Mouse (Mus musculus) liver, postnatal 0 days (tissue): ENCODE measurements around the gene Exoc3l4. TPM values are rescaled to one million over a fixed set of nuclear protein-coding genes. Genes with fewer than 3 reads are reported as not detected.

Experiments
- ATAC-seq: fragments of 200-750 bp; cut with Nextera tagmentation; 2 replicates; pipeline ENCODE4 v1.8.0; 2017; ENCODE audit warnings: mild to moderate bottlenecking, moderate library complexity
- DNase-seq: peaks from one replicate; pipeline ENCODE4 v3.0.0-alpha.2; 2016
- H3K27ac ChIP-seq: fragments of 300-500 bp; sonication (generic); 2 replicates; pipeline ENCODE4 v1.5.1; 2014; ENCODE audit warnings: antibody characterized with exemption, moderate library complexity, mild to moderate bottlenecking, low read depth
- H3K27me3 ChIP-seq: fragments of 300-500 bp; sonication (generic); 2 replicates; pipeline ENCODE4 v1.6.1; 2014; ENCODE audit warnings: low read length, control low read depth, mixed read lengths; ENCODE audit not compliant: insufficient read depth
- H3K36me3 ChIP-seq: fragments of 300-500 bp; sonication (generic); replicated peaks from 2 replicates; pipeline ENCODE4 v1.6.1; 2014; ENCODE audit warnings: mild to moderate bottlenecking, control low read depth, low read length, moderate library complexity, mixed read lengths; ENCODE audit not compliant: insufficient read depth
- H3K4me1 ChIP-seq: fragments of 300-500 bp; sonication (generic); 2 replicates; pipeline ENCODE4 v1.6.1; 2014; ENCODE audit warnings: antibody characterized with exemption, mild to moderate bottlenecking, control low read depth; ENCODE audit not compliant: insufficient read depth
- H3K4me2 ChIP-seq: fragments of 300-500 bp; sonication (generic); 2 replicates; pipeline ENCODE4 v1.6.1; 2014; ENCODE audit warnings: low read depth, mild to moderate bottlenecking, low read length, moderate library complexity, mixed read lengths
- H3K4me3 ChIP-seq: fragments of 300-500 bp; sonication (generic); 2 replicates; pipeline ENCODE4 v1.5.1; 2014; ENCODE audit warnings: low read depth, low read length
- H3K9ac ChIP-seq: fragments of 300-500 bp; sonication (generic); replicated peaks from 2 replicates; pipeline ENCODE4 v1.6.1; 2014; ENCODE audit warnings: mild to moderate bottlenecking, moderate library complexity
- H3K9me3 ChIP-seq: fragments of 300-500 bp; sonication (generic); 2 replicates; pipeline ENCODE4 v1.6.1; 2016; ENCODE audit warnings: mild to moderate bottlenecking, control low read depth, low read length, mixed read lengths
- CTCF ChIP-seq: sonication (generic); IDR thresholded peaks from 2 replicates; pipeline ENCODE4 v1.5.1; 2016; ENCODE audit warnings: antibody characterized with exemption, low read depth
- EP300 ChIP-seq: IDR thresholded peaks from 2 replicates; pipeline ENCODE4 v1.6.1; 2016; ENCODE audit warnings: antibody characterized with exemption, low read depth, mild to moderate bottlenecking
- WGBS: fragments of 180-500 bp; shearing (Covaris S2); extraction: QIAGEN DNeasy Blood & Tissue Kit; methylation state at CpG from one replicate; pipeline ENCODE4 v1.1.7; 2014; ENCODE audit not compliant: insufficient replicate concordance; 5-methylcytosine and 5-hydroxymethylcytosine counted together
- polyA plus RNA-seq: library from polyadenylated mRNA; unstranded; fragments of >200 nt; fragmentation: Nextera tagmentation; extraction: Ambion mirVana; gene quantifications from 2 replicates; pipeline ENCODE4 v1.2.1, GENCODE M21; 2015

The Exoc3l4 gene
- polyA plus RNA-seq, 1 experiment from 2014 or later = 13.7 TPM

- H3K4me3 ChIP-seq = no peak overlapping the region
- no peaks in the 10 kb centered on the region for H3K9me3 ChIP-seq
- H3K27me3 ChIP-seq = peaks cover 32% of the 10 kb centered on the region
- DNase-seq (no peak), ATAC-seq (no peak)
- H3K27ac ChIP-seq = peak overlapping the region; percentile 34; the same call in 1 of the 2 replicates
- TF ChIP-seq EP300 (no peak), CTCF (no peak)
- H3K4me1 ChIP-seq = peaks cover 16% of the 10 kb centered on the region
- WGBS = 27% methylated on average over 5 of the region's 5 CpGs
- no peak overlapping the region for H3K9ac ChIP-seq
- H3K36me3 ChIP-seq = peaks cover 2% of the 10 kb centered on the region; the same call in 1 of the 2 replicates
- 0 out of 2 replicates have a peak overlapping the region, but pooled peaks have one; percentile 52 for H3K4me2 ChIP-seq
Observed at GRCm38 (mm10) chr12:111419918-111420317, 3.1 kb downstream of the Exoc3l4 start.

DNA sequence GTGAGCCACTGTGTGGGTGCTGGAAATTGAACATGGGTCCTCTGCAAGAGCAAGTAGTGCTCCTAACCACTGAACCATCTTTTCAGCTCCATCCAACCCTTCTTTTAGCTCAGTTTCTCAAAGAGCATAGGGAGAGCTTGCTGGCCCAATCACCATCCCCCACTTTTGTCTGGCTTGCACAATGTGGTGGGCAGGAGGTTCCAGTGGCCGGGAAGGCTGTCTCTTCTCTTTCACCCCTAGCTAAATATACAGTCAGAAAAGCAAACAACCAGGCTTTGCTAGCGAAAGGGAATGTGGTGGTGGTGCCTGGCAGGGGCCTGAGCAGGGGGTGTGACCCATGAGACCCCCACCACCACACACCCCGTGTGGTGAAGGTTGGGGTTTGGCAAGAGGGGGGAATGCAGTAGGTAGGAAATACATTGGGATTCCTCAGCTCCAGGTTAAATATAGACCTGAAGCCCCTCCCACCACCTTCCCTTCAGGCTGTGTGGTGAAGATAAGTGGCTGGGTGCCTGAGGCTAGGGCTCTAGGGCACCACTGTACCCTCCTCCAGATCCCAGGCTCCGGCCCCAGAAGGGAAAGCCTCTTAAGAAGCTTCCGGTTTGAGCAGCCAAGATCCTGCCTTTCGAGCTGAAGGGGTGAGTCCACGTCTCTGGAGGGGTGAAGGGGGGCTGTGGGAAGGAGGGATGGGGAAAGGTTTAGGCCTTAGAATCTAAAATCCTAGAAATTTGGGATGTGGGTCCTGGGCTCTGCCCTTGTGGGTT lies 4.3 kb downstream of the Exoc3l4 start:
- Histone ChIP-seq H3K4me3 (no peak overlapping the region), H3K9me3 (no peaks in the 10 kb centered on the region), H3K27ac (0 out of 2 replicates have a peak overlapping the region, but pooled peaks have one; percentile 46), H3K36me3 (peaks cover 2% of the 10 kb centered on the region; the same call in 1 of the 2 replicates), H3K9ac (no peak overlapping the region), H3K4me2 (peak overlapping the region; percentile 52), H3K27me3 (peaks cover 41% of the 10 kb centered on the region), H3K4me1 (peaks cover 16% of the 10 kb centered on the region)
- ATAC-seq (peak; percentile 19; the same call in 1 of the 2 replicates), DNase-seq (no peak)
- TF ChIP-seq EP300 = no peak; the same call in 1 of the 2 replicates
- no peak for TF ChIP-seq CTCF
- 29% methylated on average over 7 of the region's 7 CpGs for WGBS

DNA sequence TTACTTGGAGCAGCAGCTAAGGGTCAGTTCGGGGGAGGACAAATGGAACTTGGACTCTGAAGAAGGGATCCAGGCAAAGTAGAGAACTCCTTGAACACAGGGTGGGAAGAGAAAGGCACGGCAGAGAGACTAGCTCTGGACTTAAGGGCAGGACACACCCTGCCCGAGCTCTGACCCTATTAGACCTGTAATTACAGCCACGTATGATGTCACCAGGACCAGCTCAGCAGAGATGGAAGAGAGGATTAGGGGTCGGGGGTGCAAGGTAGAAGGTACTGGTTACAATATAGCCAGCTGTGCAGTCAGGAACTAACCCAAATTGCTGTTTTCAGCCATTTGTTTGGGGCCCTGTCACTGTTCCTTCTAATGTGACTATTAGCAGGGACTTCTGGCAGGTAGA lies 6.0 kb downstream of the Exoc3l4 start:
- peaks cover 16% of the 10 kb centered on the region for H3K4me1 ChIP-seq
- no peak for DNase-seq
- H3K4me2 ChIP-seq = no peak overlapping the region
- TF ChIP-seq CTCF = no peak
- no peak for TF ChIP-seq EP300
- peaks cover 2% of the 10 kb centered on the region; the same call in 1 of the 2 replicates for H3K36me3 ChIP-seq
- peaks cover 42% of the 10 kb centered on the region for H3K27me3 ChIP-seq
- H3K4me3 ChIP-seq = no peak overlapping the region
- no peak overlapping the region for H3K9ac ChIP-seq
- H3K27ac ChIP-seq = no peak overlapping the region
- 56% methylated on average over 5 of the region's 5 CpGs for WGBS
- ATAC-seq = no peak
- H3K9me3 ChIP-seq = no peaks in the 10 kb centered on the region

GRCm38 (mm10) chr12:111423570-111424129 lies 6.8 kb downstream of the Exoc3l4 start:
- Histone ChIP-seq H3K27ac (no peak overlapping the region), H3K4me1 (peaks cover 22% of the 10 kb centered on the region), H3K4me3 (no peak overlapping the region), H3K27me3 (peaks cover 45% of the 10 kb centered on the region), H3K9me3 (no peaks in the 10 kb centered on the region), H3K9ac (no peak overlapping the region), H3K4me2 (no peak overlapping the region), H3K36me3 (peaks cover 2% of the 10 kb centered on the region; the same call in 1 of the 2 replicates)
- TF ChIP-seq CTCF = no peak
- TF ChIP-seq EP300 = no peak
- DNase-seq (no peak), ATAC-seq (no peak)
- WGBS = 35% methylated on average over 43 of the region's 43 CpGs

- peaks cover 49% of the 10 kb centered on the region for H3K27me3 ChIP-seq
- no peak overlapping the region for H3K27ac ChIP-seq
- WGBS = 47% methylated on average over 9 of the region's 9 CpGs
- peaks cover 28% of the 10 kb centered on the region for H3K4me1 ChIP-seq
- no peak overlapping the region for H3K4me2 ChIP-seq
- DNase-seq (no peak), ATAC-seq (no peak)
- H3K9me3 ChIP-seq = no peaks in the 10 kb centered on the region
- H3K36me3 ChIP-seq = peaks cover 2% of the 10 kb centered on the region; the same call in 1 of the 2 replicates
- TF ChIP-seq EP300 (no peak), CTCF (no peak)
- no peak overlapping the region for H3K9ac ChIP-seq
- H3K4me3 ChIP-seq = no peak overlapping the region
Observed at GRCm38 (mm10) chr12:111424547-111424946, 7.7 kb downstream of the Exoc3l4 start.

- WGBS = 13% methylated on average over 15 of the region's 15 CpGs
- H3K27me3 ChIP-seq = peaks cover 56% of the 10 kb centered on the region
- H3K9me3 ChIP-seq = no peaks in the 10 kb centered on the region
- H3K36me3 ChIP-seq = peaks cover 2% of the 10 kb centered on the region; the same call in 1 of the 2 replicates
- no peak for TF ChIP-seq EP300
- TF ChIP-seq CTCF = peak; percentile 91
- peak; percentile 88 for DNase-seq
- peak; percentile 31 for ATAC-seq
- H3K27ac ChIP-seq = no peak overlapping the region
- H3K4me3 ChIP-seq = no peak overlapping the region
- H3K4me2 ChIP-seq = no peak overlapping the region
- H3K4me1 ChIP-seq = peaks cover 33% of the 10 kb centered on the region
- no peak overlapping the region for H3K9ac ChIP-seq
Observed at GRCm38 (mm10) chr12:111425258-111425657, 8.4 kb downstream of the Exoc3l4 start.
